In genomic region chr17:26506997-26507871, GRCm38 (mm10) we compare ENCODE assay signal across 8 mouse cellular contexts. TPM values are rescaled to one million over a fixed set of nuclear protein-coding genes. Genes with fewer than 3 reads are reported as not detected.
DNase-seq lines count a peak whose midpoint lies in the region; ATAC-seq lines count a peak whose summit lies in the region.

No protein-coding gene starts in this region.

- WGBS in forebrain, embryonic 15.5 days: 11% methylated on average over 24 of the region's 24 CpGs
- WGBS in hindbrain, embryonic 12.5 days: 19% methylated on average over 24 of the region's 24 CpGs
- 29% methylated on average over 24 of the region's 24 CpGs for WGBS in limb, embryonic 11.5 days
- WGBS in midbrain, embryonic 12.5 days: 23% methylated on average over 24 of the region's 24 CpGs
- WGBS in stomach, embryonic 15.5 days: 15% methylated on average over 24 of the region's 24 CpGs

- peak; percentile 59 for DNase-seq in cerebellum, adult 11 months
- peak; percentile 58 for DNase-seq in limb, embryonic 11.5 days (ENCODE audit: low spot score)

- H3K27me3 ChIP-seq in erythroblast, embryonic 14.5 days (ENCODE audit: control insufficient read depth): no peaks in the 10 kb centered on the region
- H3K27me3 ChIP-seq in forebrain, embryonic 15.5 days: no peaks in the 10 kb centered on the region
- H3K27me3 ChIP-seq in hindbrain, embryonic 12.5 days: peaks cover 4% of the 10 kb centered on the region; the same call in 1 of the 2 replicates
- no peaks in the 10 kb centered on the region for H3K27me3 ChIP-seq in limb, embryonic 11.5 days (ENCODE audit: control insufficient read depth, insufficient read depth, low read length)
- peaks cover 6% of the 10 kb centered on the region; the same call in 1 of the 2 replicates for H3K27me3 ChIP-seq in midbrain, embryonic 12.5 days
- no peaks in the 10 kb centered on the region for H3K27me3 ChIP-seq in stomach, embryonic 15.5 days (replicated peaks)

- H3K9ac ChIP-seq in forebrain, embryonic 15.5 days (replicated peaks): peak overlapping the region; percentile 96
- H3K9ac ChIP-seq in hindbrain, embryonic 12.5 days: peak overlapping the region; percentile 71
- peak overlapping the region; percentile 94 for H3K9ac ChIP-seq in limb, embryonic 11.5 days (ENCODE audit: low read length)
- H3K9ac ChIP-seq in midbrain, embryonic 12.5 days (replicated peaks): peak overlapping the region; percentile 95
- H3K9ac ChIP-seq in stomach, embryonic 15.5 days: peak overlapping the region; percentile 79; the same call in 1 of the 2 replicates

- peak overlapping the region; percentile 86 for H3K4me3 ChIP-seq in erythroblast, embryonic 14.5 days (replicated peaks)
- H3K4me3 ChIP-seq in forebrain, embryonic 15.5 days: peak overlapping the region; percentile 89
- peak overlapping the region; percentile 79 for H3K4me3 ChIP-seq in hindbrain, embryonic 12.5 days
- H3K4me3 ChIP-seq in limb, embryonic 11.5 days (ENCODE audit: low read depth, low read length): peak overlapping the region; percentile 75
- peak overlapping the region; percentile 75 for H3K4me3 ChIP-seq in midbrain, embryonic 12.5 days
- H3K4me3 ChIP-seq in stomach, embryonic 15.5 days (replicated peaks): peak overlapping the region; percentile 73

- H3K36me3 ChIP-seq in erythroblast, embryonic 14.5 days (ENCODE audit: control insufficient read depth): peaks cover 63% of the 10 kb centered on the region
- H3K36me3 ChIP-seq in forebrain, embryonic 15.5 days: no peaks in the 10 kb centered on the region
- H3K36me3 ChIP-seq in hindbrain, embryonic 12.5 days: peaks cover 5% of the 10 kb centered on the region; the same call in 1 of the 2 replicates
- H3K36me3 ChIP-seq in limb, embryonic 11.5 days (ENCODE audit: control insufficient read depth, insufficient read depth, low read length): peaks cover 3% of the 10 kb centered on the region; the same call in 1 of the 2 replicates
- peaks cover 11% of the 10 kb centered on the region for H3K36me3 ChIP-seq in midbrain, embryonic 12.5 days
- H3K36me3 ChIP-seq in stomach, embryonic 15.5 days: no peaks in the 10 kb centered on the region

- ATAC-seq in erythroblast, adult 5-6 weeks (replicated peaks; ENCODE audit: low FRiP score, poor library complexity, severe bottlenecking): no peak; the same call in 1 of the 2 replicates
- no peak for ATAC-seq in forebrain, embryonic 15.5 days (replicated peaks)
- ATAC-seq in hindbrain, embryonic 12.5 days (ENCODE audit: low FRiP score): no peak
- no peak for ATAC-seq in limb, embryonic 11.5 days (ENCODE audit: insufficient number of reproducible peaks, low FRiP score, low TSS enrichment, low read depth)
- no peak for ATAC-seq in midbrain, embryonic 12.5 days (ENCODE audit: low FRiP score, low read depth)
- ATAC-seq in stomach, embryonic 15.5 days (ENCODE audit: insufficient read depth, low FRiP score, low read depth): no peak

- H3K9me3 ChIP-seq in erythroblast, embryonic 14.5 days (ENCODE audit: control insufficient read depth, low read length): no peaks in the 10 kb centered on the region
- no peaks in the 10 kb centered on the region for H3K9me3 ChIP-seq in forebrain, embryonic 15.5 days
- no peaks in the 10 kb centered on the region for H3K9me3 ChIP-seq in hindbrain, embryonic 12.5 days (replicated peaks)
- H3K9me3 ChIP-seq in limb, embryonic 11.5 days (ENCODE audit: control insufficient read depth, low read length): no peaks in the 10 kb centered on the region
- no peaks in the 10 kb centered on the region for H3K9me3 ChIP-seq in midbrain, embryonic 12.5 days
- no peaks in the 10 kb centered on the region for H3K9me3 ChIP-seq in stomach, embryonic 15.5 days

- peaks cover 81% of the 10 kb centered on the region for H3K4me1 ChIP-seq in erythroblast, embryonic 14.5 days (ENCODE audit: control insufficient read depth)
- H3K4me1 ChIP-seq in forebrain, embryonic 15.5 days: peaks cover 53% of the 10 kb centered on the region
- H3K4me1 ChIP-seq in hindbrain, embryonic 12.5 days: peaks cover 49% of the 10 kb centered on the region
- H3K4me1 ChIP-seq in limb, embryonic 11.5 days (ENCODE audit: control insufficient read depth, insufficient read depth, low read length): peaks cover 23% of the 10 kb centered on the region; the same call in 1 of the 2 replicates
- peaks cover 55% of the 10 kb centered on the region for H3K4me1 ChIP-seq in midbrain, embryonic 12.5 days
- peaks cover 62% of the 10 kb centered on the region for H3K4me1 ChIP-seq in stomach, embryonic 15.5 days

- peak overlapping the region; percentile 68 for H3K4me2 ChIP-seq in forebrain, embryonic 15.5 days (replicated peaks)
- peak overlapping the region; percentile 65 for H3K4me2 ChIP-seq in hindbrain, embryonic 12.5 days (replicated peaks)
- peak overlapping the region; percentile 73 for H3K4me2 ChIP-seq in limb, embryonic 11.5 days (ENCODE audit: low read depth, severe bottlenecking)
- peak overlapping the region; percentile 76 for H3K4me2 ChIP-seq in midbrain, embryonic 12.5 days (replicated peaks)
- H3K4me2 ChIP-seq in stomach, embryonic 15.5 days: peak overlapping the region; percentile 89

- peak overlapping the region; percentile 99 for H3K27ac ChIP-seq in forebrain, embryonic 15.5 days (replicated peaks)
- peak overlapping the region; percentile 99 for H3K27ac ChIP-seq in hindbrain, embryonic 12.5 days
- H3K27ac ChIP-seq in limb, embryonic 11.5 days (replicated peaks; ENCODE audit: low read depth, low read length): peak overlapping the region; percentile 96
- H3K27ac ChIP-seq in midbrain, embryonic 12.5 days (replicated peaks): peak overlapping the region; percentile 98
- H3K27ac ChIP-seq in stomach, embryonic 15.5 days: peak overlapping the region; percentile 98

RNA-seq across cellular contexts. Expression of gene Ergic1, which starts 54.1 kb away (rescaled TPM):
- polyA plus RNA-seq in erythroblast, embryonic 14.5 days (2012): 0.23 and 0.28 TPM in 2 replicates
- 23.4 and 26.1 TPM in 2 replicates for total RNA-seq in erythroblast, adult 5-6 weeks (2015; ENCODE audit: low replicate concordance)
- 2.1 and 10.3 TPM in 2 replicates for total RNA-seq in erythroblast, adult 5-6 weeks (2017; ENCODE audit: low replicate concordance)
- polyA plus RNA-seq in forebrain, embryonic 15.5 days (2015; fragmentation: Nextera tagmentation; extraction: Ambion mirVana): 90.4 and 98.7 TPM in 2 replicates
- 85.3 and 90.3 TPM in 2 replicates for polyA plus RNA-seq in hindbrain, embryonic 12.5 days (2016; fragmentation: Nextera tagmentation; extraction: Ambion mirVana)
- polyA plus RNA-seq in limb, embryonic 11.5 days (2014; fragmentation: Nextera tagmentation; extraction: Ambion mirVana): 134 and 143 TPM in 2 replicates
- polyA plus RNA-seq in midbrain, embryonic 12.5 days (2016; fragmentation: Nextera tagmentation; extraction: Ambion mirVana): 89.6 and 92.4 TPM in 2 replicates
- polyA plus RNA-seq in stomach, embryonic 15.5 days (2015; fragmentation: Nextera tagmentation; extraction: Ambion mirVana): 106 and 113 TPM in 2 replicates

RNA-seq across cellular contexts. Expression of gene Dusp1, which starts 54.7 kb away (rescaled TPM):
- 107 and 129 TPM in 2 replicates for polyA plus RNA-seq in erythroblast, embryonic 14.5 days (2012)
- 54.8 and 66.0 TPM in 2 replicates for total RNA-seq in erythroblast, adult 5-6 weeks (2015; ENCODE audit: low replicate concordance)
- total RNA-seq in erythroblast, adult 5-6 weeks (2017; ENCODE audit: low replicate concordance): 9.5 and 13.1 TPM in 2 replicates
- 46.3 and 50.0 TPM in 2 replicates for polyA plus RNA-seq in forebrain, embryonic 15.5 days (2015; fragmentation: Nextera tagmentation; extraction: Ambion mirVana)
- 33.0 and 38.5 TPM in 2 replicates for polyA plus RNA-seq in hindbrain, embryonic 12.5 days (2016; fragmentation: Nextera tagmentation; extraction: Ambion mirVana)
- 22.8 and 26.0 TPM in 2 replicates for polyA plus RNA-seq in limb, embryonic 11.5 days (2014; fragmentation: Nextera tagmentation; extraction: Ambion mirVana)
- 35.4 and 37.5 TPM in 2 replicates for polyA plus RNA-seq in midbrain, embryonic 12.5 days (2016; fragmentation: Nextera tagmentation; extraction: Ambion mirVana)
- polyA plus RNA-seq in stomach, embryonic 15.5 days (2015; fragmentation: Nextera tagmentation; extraction: Ambion mirVana): 15.8 and 19.3 TPM in 2 replicates

Comparison
In these comparisons a context has a peak if more than half of its experiments do, and no peak if none do; other contexts are left out.
1. RNA of gene Ergic1, which starts 54.1 kb away (polyA plus RNA-seq): 134 to 143 TPM in limb, embryonic 11.5 days, 106 to 113 TPM in stomach, embryonic 15.5 days, 90.4 to 98.7 TPM in forebrain, embryonic 15.5 days, 89.6 to 92.4 TPM in midbrain, embryonic 12.5 days and 85.3 to 90.3 TPM in hindbrain, embryonic 12.5 days; 0.23 to 0.28 TPM in erythroblast, embryonic 14.5 days; every median in the first group is over 10 times any median in the second.
2. Peak in every context shown above with its lines, with median percentiles within 50 percentile points of each other: H3K4me3 ChIP-seq, H3K27ac ChIP-seq, H3K4me2 ChIP-seq and H3K9ac ChIP-seq.